Mouse (Mus musculus): ENCODE measurements around the gene Vps39. TPM values are rescaled to one million over a fixed set of nuclear protein-coding genes. Genes with fewer than 3 reads are reported as not detected.

Vps39 gene
- polyA plus RNA-seq (2014; fragmentation: Nextera tagmentation; extraction: Ambion mirVana): 22.3 and 27.0 TPM in 2 replicates

- Histone ChIP-seq H3K27ac (replicated peaks; ENCODE audit: low read depth, low read length) (peak within 1 kb of the TSS; percentile 76), H3K27me3 (replicated peaks; ENCODE audit: control insufficient read depth, insufficient read depth, low read length) (no peaks in the 10 kb centered on the region), H3K4me3 (ENCODE audit: low read depth, low read length) (peak within 1 kb of the TSS; percentile 93), H3K36me3 (ENCODE audit: control insufficient read depth, insufficient read depth, low read length) (peaks cover 53% of the 10 kb centered on the region), H3K4me2 (ENCODE audit: low read depth, low read length) (peak within 1 kb of the TSS; percentile 77), H3K9me3 (ENCODE audit: control insufficient read depth, low read length) (no peaks in the 10 kb centered on the region), H3K4me1 (ENCODE audit: control insufficient read depth, insufficient read depth, low read length) (peaks cover 8% of the 10 kb centered on the region; the same call in 1 of the 2 replicates), H3K9ac (ENCODE audit: low read depth, low read length) (peak within 1 kb of the TSS; percentile 88)
- DNase-seq (ENCODE audit: low spot score): peak; percentile 96
- ATAC-seq (ENCODE audit: low read depth): peak; percentile 97
- WGBS: 15% methylated on average over 33 of the region's 44 CpGs
Observed at GRCm38 (mm10) chr2:120352682-120353646, at the start of gene Vps39. TSS of gene Vps39 (minus strand) at chr2:120353137.

- Histone ChIP-seq H3K27ac (replicated peaks; ENCODE audit: low read depth, low read length) (no peak overlapping the region), H3K4me1 (ENCODE audit: control insufficient read depth, insufficient read depth, low read length) (0 out of 2 replicates have a peak, but pooled peaks cover 6% of the 10 kb centered on the region), H3K4me3 (ENCODE audit: low read depth, low read length) (no peak overlapping the region), H3K27me3 (replicated peaks; ENCODE audit: control insufficient read depth, insufficient read depth, low read length) (no peaks in the 10 kb centered on the region), H3K9ac (ENCODE audit: low read depth, low read length) (no peak overlapping the region), H3K36me3 (ENCODE audit: control insufficient read depth, insufficient read depth, low read length) (peaks cover 35% of the 10 kb centered on the region), H3K4me2 (ENCODE audit: low read depth, low read length) (no peak overlapping the region), H3K9me3 (ENCODE audit: control insufficient read depth, low read length) (no peaks in the 10 kb centered on the region)
- ATAC-seq (ENCODE audit: low read depth): no peak
- 68% methylated on average over 1 of the region's 1 CpGs for WGBS
- DNase-seq (ENCODE audit: low spot score): no peak
Observed at GRCm38 (mm10) chr2:120397951-120398350, 45.0 kb upstream of the Vps39 start.

GRCm38 (mm10) chr2:120392406-120392805 is 39.5 kb upstream of the Vps39 start:
- H3K9ac ChIP-seq (ENCODE audit: low read depth, low read length): no peak overlapping the region
- no peak overlapping the region for H3K4me3 ChIP-seq (ENCODE audit: low read depth, low read length)
- H3K4me1 ChIP-seq (ENCODE audit: control insufficient read depth, insufficient read depth, low read length): no peaks in the 10 kb centered on the region
- no peak for ATAC-seq (ENCODE audit: low read depth)
- no peak overlapping the region for H3K4me2 ChIP-seq (ENCODE audit: low read depth, low read length)
- no peaks in the 10 kb centered on the region for H3K27me3 ChIP-seq (replicated peaks; ENCODE audit: control insufficient read depth, insufficient read depth, low read length)
- H3K9me3 ChIP-seq (ENCODE audit: control insufficient read depth, low read length): no peaks in the 10 kb centered on the region
- DNase-seq (ENCODE audit: low spot score): no peak
- peaks cover 73% of the 10 kb centered on the region for H3K36me3 ChIP-seq (ENCODE audit: control insufficient read depth, insufficient read depth, low read length)
- H3K27ac ChIP-seq (replicated peaks; ENCODE audit: low read depth, low read length): no peak overlapping the region

- WGBS: 91% methylated on average over 1 of the region's 1 CpGs
- no peak for DNase-seq (ENCODE audit: low spot score)
- no peaks in the 10 kb centered on the region for H3K27me3 ChIP-seq (replicated peaks; ENCODE audit: control insufficient read depth, insufficient read depth, low read length)
- H3K9ac ChIP-seq (ENCODE audit: low read depth, low read length): no peak overlapping the region
- H3K9me3 ChIP-seq (ENCODE audit: control insufficient read depth, low read length): no peaks in the 10 kb centered on the region
- H3K4me1 ChIP-seq (ENCODE audit: control insufficient read depth, insufficient read depth, low read length): no peaks in the 10 kb centered on the region
- H3K4me2 ChIP-seq (ENCODE audit: low read depth, low read length): no peak overlapping the region
- peaks cover 69% of the 10 kb centered on the region for H3K36me3 ChIP-seq (ENCODE audit: control insufficient read depth, insufficient read depth, low read length)
- no peak overlapping the region for H3K27ac ChIP-seq (replicated peaks; ENCODE audit: low read depth, low read length)
- no peak overlapping the region for H3K4me3 ChIP-seq (ENCODE audit: low read depth, low read length)
- no peak for ATAC-seq (ENCODE audit: low read depth)
Observed at GRCm38 (mm10) chr2:120390934-120391333, 38.0 kb upstream of the Vps39 start.

GRCm38 (mm10) chr2:120389376-120389775 is 36.4 kb upstream of the Vps39 start:
- no peak for ATAC-seq (ENCODE audit: low read depth)
- 86% methylated on average over 3 of the region's 3 CpGs for WGBS
- no peaks in the 10 kb centered on the region for H3K27me3 ChIP-seq (replicated peaks; ENCODE audit: control insufficient read depth, insufficient read depth, low read length)
- no peak overlapping the region for H3K9ac ChIP-seq (ENCODE audit: low read depth, low read length)
- no peak overlapping the region for H3K4me2 ChIP-seq (ENCODE audit: low read depth, low read length)
- no peaks in the 10 kb centered on the region for H3K4me1 ChIP-seq (ENCODE audit: control insufficient read depth, insufficient read depth, low read length)
- peaks cover 68% of the 10 kb centered on the region for H3K36me3 ChIP-seq (ENCODE audit: control insufficient read depth, insufficient read depth, low read length)
- no peak for DNase-seq (ENCODE audit: low spot score)
- no peak overlapping the region for H3K27ac ChIP-seq (replicated peaks; ENCODE audit: low read depth, low read length)
- no peaks in the 10 kb centered on the region for H3K9me3 ChIP-seq (ENCODE audit: control insufficient read depth, low read length)
- no peak overlapping the region for H3K4me3 ChIP-seq (ENCODE audit: low read depth, low read length)

- Histone ChIP-seq H3K4me1 (ENCODE audit: control insufficient read depth, insufficient read depth, low read length) (no peaks in the 10 kb centered on the region), H3K36me3 (ENCODE audit: control insufficient read depth, insufficient read depth, low read length) (peaks cover 77% of the 10 kb centered on the region), H3K9ac (ENCODE audit: low read depth, low read length) (no peak overlapping the region), H3K4me3 (ENCODE audit: low read depth, low read length) (no peak overlapping the region), H3K4me2 (ENCODE audit: low read depth, low read length) (no peak overlapping the region), H3K27me3 (replicated peaks; ENCODE audit: control insufficient read depth, insufficient read depth, low read length) (no peaks in the 10 kb centered on the region), H3K9me3 (ENCODE audit: control insufficient read depth, low read length) (no peaks in the 10 kb centered on the region), H3K27ac (replicated peaks; ENCODE audit: low read depth, low read length) (no peak overlapping the region)
- 96% methylated on average over 1 of the region's 1 CpGs for WGBS
- ATAC-seq (ENCODE audit: low read depth) (no peak), DNase-seq (ENCODE audit: low spot score) (no peak)
Observed at GRCm38 (mm10) chr2:120387291-120387690, 34.4 kb upstream of the Vps39 start.

- DNase-seq (ENCODE audit: low spot score) (no peak), ATAC-seq (ENCODE audit: low read depth) (no peak)
- Histone ChIP-seq H3K9me3 (ENCODE audit: control insufficient read depth, low read length) (no peaks in the 10 kb centered on the region), H3K27me3 (replicated peaks; ENCODE audit: control insufficient read depth, insufficient read depth, low read length) (no peaks in the 10 kb centered on the region), H3K4me2 (ENCODE audit: low read depth, low read length) (no peak overlapping the region), H3K4me1 (ENCODE audit: control insufficient read depth, insufficient read depth, low read length) (no peaks in the 10 kb centered on the region), H3K9ac (ENCODE audit: low read depth, low read length) (no peak overlapping the region), H3K36me3 (ENCODE audit: control insufficient read depth, insufficient read depth, low read length) (peaks cover 86% of the 10 kb centered on the region), H3K27ac (replicated peaks; ENCODE audit: low read depth, low read length) (no peak overlapping the region), H3K4me3 (ENCODE audit: low read depth, low read length) (no peak overlapping the region)
- 100% methylated on average over 1 of the region's 1 CpGs for WGBS
Observed at GRCm38 (mm10) chr2:120386264-120386663, 33.3 kb upstream of the Vps39 start.

GRCm38 (mm10) chr2:120373858-120374257 is 20.9 kb upstream of the Vps39 start:
- H3K4me1 ChIP-seq (ENCODE audit: control insufficient read depth, insufficient read depth, low read length): no peaks in the 10 kb centered on the region
- H3K4me3 ChIP-seq (ENCODE audit: low read depth, low read length): no peak overlapping the region
- no peaks in the 10 kb centered on the region for H3K9me3 ChIP-seq (ENCODE audit: control insufficient read depth, low read length)
- no peak for DNase-seq (ENCODE audit: low spot score)
- H3K4me2 ChIP-seq (ENCODE audit: low read depth, low read length): no peak overlapping the region
- H3K27me3 ChIP-seq (replicated peaks; ENCODE audit: control insufficient read depth, insufficient read depth, low read length): no peaks in the 10 kb centered on the region
- no peak overlapping the region for H3K27ac ChIP-seq (replicated peaks; ENCODE audit: low read depth, low read length)
- peaks cover 84% of the 10 kb centered on the region for H3K36me3 ChIP-seq (ENCODE audit: control insufficient read depth, insufficient read depth, low read length)
- H3K9ac ChIP-seq (ENCODE audit: low read depth, low read length): no peak overlapping the region
- WGBS: 92% methylated on average over 4 of the region's 4 CpGs
- no peak for ATAC-seq (ENCODE audit: low read depth)
